Mouse (Mus musculus): ENCODE results near the gene Gm21943.
"Not testable (repeated sequence)": the region's sequence is repeated elsewhere in the genome, so short reads cannot be mapped to it uniquely, and the experiment has no call there.

Gene Gm21943

GRCm38 (mm10) chrY:57533644-57534043, at the start of gene Gm21943:
TSS of gene Gm21943 (minus strand) at chrY:57533744.
- not testable (repeated sequence) for DNase-seq (ENCODE audit: low read depth)

Data from induced T-regulatory cell, adult 2 months (primary cell).